In the genomic region with DNA sequence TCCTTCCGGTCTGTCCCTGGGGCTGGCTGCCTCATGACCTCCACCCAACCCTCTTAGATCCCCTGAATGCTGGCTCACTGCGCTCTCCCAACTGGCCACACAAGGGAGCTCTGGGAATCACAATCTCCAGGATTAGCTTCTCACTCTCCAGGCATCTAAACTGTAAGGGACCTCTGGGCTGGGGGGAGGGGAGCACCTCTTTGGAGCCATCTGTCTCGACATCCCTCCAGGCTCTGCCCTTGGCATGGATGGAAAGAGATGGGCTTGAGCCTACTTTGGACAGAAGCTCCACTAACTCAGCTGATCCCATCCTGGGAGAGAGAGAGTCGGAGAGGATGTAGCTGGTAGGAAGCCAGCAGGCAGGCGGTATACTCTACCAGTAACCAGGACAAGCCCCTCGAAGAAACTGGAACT, we compare ENCODE assay signal across 8 mouse cellular contexts. TPM values are rescaled to one million over a fixed set of nuclear protein-coding genes. Genes with fewer than 3 reads are reported as not detected.
A peak's percentile ranks its signal among the peaks of the same experiment; 100 is the strongest.
DNase-seq lines count a peak whose midpoint lies in the region; ATAC-seq lines count a peak whose summit lies in the region.

No protein-coding gene starts in this region.

- peaks cover 46% of the 10 kb centered on the region for H3K4me1 ChIP-seq in heart, embryonic 13.5 days
- peaks cover 40% of the 10 kb centered on the region for H3K4me1 ChIP-seq in kidney, embryonic 16.5 days (ENCODE audit: insufficient read depth, low read length)
- H3K4me1 ChIP-seq in midbrain, embryonic 10.5 days: peaks cover 76% of the 10 kb centered on the region

- H3K4me2 ChIP-seq in heart, embryonic 13.5 days: peak overlapping the region; percentile 92
- no peak overlapping the region for H3K4me2 ChIP-seq in kidney, embryonic 16.5 days (replicated peaks; ENCODE audit: low read depth, low read length)

- peaks cover 20% of the 10 kb centered on the region for H3K36me3 ChIP-seq in heart, embryonic 13.5 days
- no peaks in the 10 kb centered on the region for H3K36me3 ChIP-seq in kidney, embryonic 16.5 days (ENCODE audit: insufficient read depth, low read length)
- H3K36me3 ChIP-seq in midbrain, embryonic 10.5 days: peaks cover 33% of the 10 kb centered on the region

- WGBS in heart, embryonic 13.5 days: 18% methylated on average over 6 of the region's 6 CpGs
- WGBS in kidney, embryonic 16.5 days: 27% methylated on average over 6 of the region's 6 CpGs
- 41% methylated on average over 6 of the region's 6 CpGs for WGBS in midbrain, embryonic 10.5 days

- no peak; the same call in 1 of the 2 replicates for ATAC-seq in heart, embryonic 13.5 days (ENCODE audit: extremely low read depth, insufficient number of reproducible peaks, low FRiP score, low TSS enrichment)
- no peak for ATAC-seq in kidney, embryonic 16.5 days (ENCODE audit: low FRiP score, low TSS enrichment)

- peak overlapping the region; percentile 95 for H3K27ac ChIP-seq in heart, embryonic 13.5 days (replicated peaks)
- H3K27ac ChIP-seq in kidney, embryonic 16.5 days (ENCODE audit: low read length): peak overlapping the region; percentile 51; the same call in 1 of the 2 replicates
- H3K27ac ChIP-seq in midbrain, embryonic 10.5 days (replicated peaks): peak overlapping the region; percentile 19

- H3K27me3 ChIP-seq in heart, embryonic 13.5 days (replicated peaks): no peaks in the 10 kb centered on the region
- H3K27me3 ChIP-seq in kidney, embryonic 16.5 days (ENCODE audit: insufficient read depth, low read length): no peaks in the 10 kb centered on the region
- no peaks in the 10 kb centered on the region for H3K27me3 ChIP-seq in midbrain, embryonic 10.5 days (ENCODE audit: low read depth, poor library complexity, severe bottlenecking)

- H3K4me3 ChIP-seq in heart, embryonic 13.5 days: no peak overlapping the region
- H3K4me3 ChIP-seq in kidney, embryonic 16.5 days (ENCODE audit: low read length): no peak overlapping the region
- no peak overlapping the region for H3K4me3 ChIP-seq in midbrain, embryonic 10.5 days

- 0 out of 2 replicates have a peak overlapping the region, but pooled peaks have one; percentile 5 for H3K9ac ChIP-seq in heart, embryonic 13.5 days
- H3K9ac ChIP-seq in kidney, embryonic 16.5 days (replicated peaks; ENCODE audit: low read length): peak overlapping the region; percentile 43; the same call in 1 of the 2 replicates

- H3K9me3 ChIP-seq in heart, embryonic 13.5 days: no peaks in the 10 kb centered on the region
- H3K9me3 ChIP-seq in kidney, embryonic 16.5 days (ENCODE audit: low read length): no peaks in the 10 kb centered on the region
- H3K9me3 ChIP-seq in midbrain, embryonic 10.5 days (replicated peaks): no peaks in the 10 kb centered on the region

- DNase-seq in adrenal gland, postnatal 36 days: peak; percentile 31 to 52
- DNase-seq in adrenal gland, adult 18-20 months (ENCODE audit: low spot score in 2 of 2): no peak
- DNase-seq in cerebellum, postnatal 25 days: peak; percentile 75 to 79
- DNase-seq in midbrain, embryonic 10.5 days (ENCODE audit: low spot score): peak; percentile 45
- DNase-seq in frontal cortex, postnatal 25 days (ENCODE audit: low spot score in 2 of 2): no peak
- no peak for DNase-seq in left cerebral cortex, adult 11 months (ENCODE audit: low spot score)

RNA-seq across cellular contexts. Expression of gene Plxnb2, which starts 1.7 kb away (rescaled TPM):
- 100 to 1,000 TPM; 110 to 130 TPM for total RNA-seq in adrenal gland, postnatal 36 days (2021)
- 100 to 1,000 TPM in 1 of 2 experiments, 10 to 100 TPM in 1; 84.0 to 113 TPM for total RNA-seq in adrenal gland, adult 18-20 months (2021)
- polyA plus RNA-seq in heart, embryonic 13.5 days (2015; fragmentation: Nextera tagmentation; extraction: Ambion mirVana): 84.6 and 99.0 TPM in 2 replicates
- polyA plus RNA-seq in kidney, embryonic 16.5 days (2015; fragmentation: Nextera tagmentation; extraction: Ambion mirVana): 184 and 188 TPM in 2 replicates
- 130 and 144 TPM in 2 replicates for polyA plus RNA-seq in midbrain, embryonic 10.5 days (2016; fragmentation: Nextera tagmentation; extraction: Ambion mirVana)

RNA-seq across cellular contexts. Expression of gene Dennd6b, which starts 14.0 kb away (rescaled TPM):
- total RNA-seq in adrenal gland, postnatal 36 days (2021): 1 to 10 TPM; 4.9 to 5.2 TPM
- 1 to 10 TPM; 5.2 to 5.4 TPM for total RNA-seq in adrenal gland, adult 18-20 months (2021)
- polyA plus RNA-seq in heart, embryonic 13.5 days (2015; fragmentation: Nextera tagmentation; extraction: Ambion mirVana): 17.4 and 17.9 TPM in 2 replicates
- polyA plus RNA-seq in kidney, embryonic 16.5 days (2015; fragmentation: Nextera tagmentation; extraction: Ambion mirVana): 20.4 and 21.9 TPM in 2 replicates
- polyA plus RNA-seq in midbrain, embryonic 10.5 days (2016; fragmentation: Nextera tagmentation; extraction: Ambion mirVana): 27.7 and 37.3 TPM in 2 replicates

RNA-seq across cellular contexts. Expression of gene Ppp6r2, which starts 29.0 kb away (rescaled TPM):
- 10 to 100 TPM; 39.6 to 49.0 TPM for total RNA-seq in adrenal gland, postnatal 36 days (2021)
- 10 to 100 TPM; 46.6 to 48.3 TPM for total RNA-seq in adrenal gland, adult 18-20 months (2021)
- polyA plus RNA-seq in heart, embryonic 13.5 days (2015; fragmentation: Nextera tagmentation; extraction: Ambion mirVana): 20.5 and 20.8 TPM in 2 replicates
- polyA plus RNA-seq in kidney, embryonic 16.5 days (2015; fragmentation: Nextera tagmentation; extraction: Ambion mirVana): 24.0 and 26.7 TPM in 2 replicates
- 25.4 and 41.8 TPM in 2 replicates for polyA plus RNA-seq in midbrain, embryonic 10.5 days (2016; fragmentation: Nextera tagmentation; extraction: Ambion mirVana)

RNA-seq across cellular contexts. Expression of gene Mapk11, which starts 32.9 kb away (rescaled TPM):
- 1 to 10 TPM; 2.5 to 3.7 TPM for total RNA-seq in adrenal gland, postnatal 36 days (2021)
- 1 to 10 TPM; 3.7 to 3.8 TPM for total RNA-seq in adrenal gland, adult 18-20 months (2021)
- polyA plus RNA-seq in heart, embryonic 13.5 days (2015; fragmentation: Nextera tagmentation; extraction: Ambion mirVana): 3.8 and 4.0 TPM in 2 replicates
- 16.0 and 16.4 TPM in 2 replicates for polyA plus RNA-seq in kidney, embryonic 16.5 days (2015; fragmentation: Nextera tagmentation; extraction: Ambion mirVana)
- polyA plus RNA-seq in midbrain, embryonic 10.5 days (2016; fragmentation: Nextera tagmentation; extraction: Ambion mirVana): 38.8 and 47.4 TPM in 2 replicates

RNA-seq across cellular contexts. Expression of gene Mapk12, which starts 41.8 kb away (rescaled TPM):
- total RNA-seq in adrenal gland, postnatal 36 days (2021): 10 to 100 TPM in 1 of 2 experiments, 1 to 10 TPM in 1; 8.8 to 10.6 TPM
- 1 to 10 TPM; 8.4 to 9.6 TPM for total RNA-seq in adrenal gland, adult 18-20 months (2021)
- polyA plus RNA-seq in heart, embryonic 13.5 days (2015; fragmentation: Nextera tagmentation; extraction: Ambion mirVana): 19.0 and 20.4 TPM in 2 replicates
- 15.5 and 16.2 TPM in 2 replicates for polyA plus RNA-seq in kidney, embryonic 16.5 days (2015; fragmentation: Nextera tagmentation; extraction: Ambion mirVana)
- polyA plus RNA-seq in midbrain, embryonic 10.5 days (2016; fragmentation: Nextera tagmentation; extraction: Ambion mirVana): 31.8 and 36.7 TPM in 2 replicates

Comparison
In these comparisons a context has a peak if more than half of its experiments do, and no peak if none do; other contexts are left out.
1. DNase-seq: peak in adrenal gland, postnatal 36 days (2 of 2), cerebellum, postnatal 25 days (2 of 2) and midbrain, embryonic 10.5 days (single experiment); none in adrenal gland, adult 18-20 months (0 of 2), frontal cortex, postnatal 25 days (0 of 2) and left cerebral cortex, adult 11 months (single experiment).
2. H3K27ac ChIP-seq: peak in every context shown above with its lines; median percentile 95 in heart, embryonic 13.5 days; 51 in kidney, embryonic 16.5 days; 19 in midbrain, embryonic 10.5 days.